Mouse (Mus musculus) neural tube, embryonic 14.5 days (tissue): ENCODE measurements around the gene Map1b. TPM values are rescaled to one million over a fixed set of nuclear protein-coding genes. Genes with fewer than 3 reads are reported as not detected.

Experiments
- ATAC-seq: fragments of 200-750 bp; cut with Nextera tagmentation; 2 replicates; pipeline ENCODE4 v1.8.0; 2017; ENCODE audit warnings: low read depth, mild to moderate bottlenecking, moderate TSS enrichment, moderate library complexity
- H3K27ac ChIP-seq: fragments of 300-500 bp; sonication (generic); 2 replicates; pipeline ENCODE4 v1.5.1; 2014; ENCODE audit warnings: low read depth, mild to moderate bottlenecking, control low read depth, low read length, moderate library complexity, mixed read lengths
- H3K27me3 ChIP-seq: fragments of 300-500 bp; sonication (generic); 2 replicates; pipeline ENCODE4 v1.6.1; 2014; ENCODE audit warnings: low read length; ENCODE audit not compliant: control insufficient read depth, insufficient read depth
- H3K36me3 ChIP-seq: fragments of 300-500 bp; sonication (generic); 2 replicates; pipeline ENCODE4 v1.6.1; 2014; ENCODE audit warnings: low read length, mixed read lengths; ENCODE audit not compliant: control insufficient read depth, insufficient read depth
- H3K4me1 ChIP-seq: fragments of 300-500 bp; sonication (generic); 2 replicates; pipeline ENCODE4 v1.6.1; 2014; ENCODE audit warnings: low read length; ENCODE audit not compliant: control insufficient read depth, insufficient read depth
- H3K4me2 ChIP-seq: fragments of 300-500 bp; sonication (generic); 2 replicates; pipeline ENCODE4 v1.6.1; 2014; ENCODE audit warnings: mild to moderate bottlenecking, low read depth, low read length, control low read depth
- H3K4me3 ChIP-seq: fragments of 300-500 bp; sonication (generic); 2 replicates; pipeline ENCODE4 v1.5.1; 2014; ENCODE audit warnings: low read depth, low read length, control low read depth, mixed read lengths
- H3K9ac ChIP-seq: fragments of 300-500 bp; sonication (generic); replicated peaks from 2 replicates; pipeline ENCODE4 v1.6.1; 2014; ENCODE audit warnings: low read depth, mild to moderate bottlenecking, control low read depth, low read length, mixed read lengths
- H3K9me3 ChIP-seq: fragments of 300-500 bp; sonication (generic); 2 replicates; pipeline ENCODE4 v1.6.1; 2016; ENCODE audit warnings: low read length; ENCODE audit not compliant: control insufficient read depth
- WGBS: fragments of 180-500 bp; shearing (Covaris S2); extraction: QIAGEN DNeasy Blood & Tissue Kit; methylation state at CpG from one replicate; pipeline ENCODE4 v1.1.7; 2014; 5-methylcytosine and 5-hydroxymethylcytosine counted together
- polyA plus RNA-seq: library from polyadenylated mRNA; unstranded; fragments of >200 nt; fragmentation: Nextera tagmentation; extraction: Ambion mirVana; gene quantifications from 2 replicates; pipeline ENCODE4 v1.2.1, GENCODE M21; 2014

Map1b gene
- polyA plus RNA-seq, 1 experiment from 2014 or later, result 2,267 TPM

GRCm38 (mm10) chr13:99458658-99459386, 57.5 kb downstream of the Map1b start:
- 54% methylated on average over 12 of the region's 12 CpGs for WGBS
- Histone ChIP-seq H3K27me3 (no peaks in the 10 kb centered on the region), H3K4me1 (peaks cover 10% of the 10 kb centered on the region; the same call in 1 of the 2 replicates), H3K9me3 (no peaks in the 10 kb centered on the region), H3K27ac (peak overlapping the region; percentile 62; the same call in 1 of the 2 replicates), H3K36me3 (peaks cover 5% of the 10 kb centered on the region; the same call in 1 of the 2 replicates), H3K4me3 (no peak overlapping the region), H3K9ac (no peak overlapping the region), H3K4me2 (no peak overlapping the region)
- ATAC-seq, result peak; percentile 86

DNA sequence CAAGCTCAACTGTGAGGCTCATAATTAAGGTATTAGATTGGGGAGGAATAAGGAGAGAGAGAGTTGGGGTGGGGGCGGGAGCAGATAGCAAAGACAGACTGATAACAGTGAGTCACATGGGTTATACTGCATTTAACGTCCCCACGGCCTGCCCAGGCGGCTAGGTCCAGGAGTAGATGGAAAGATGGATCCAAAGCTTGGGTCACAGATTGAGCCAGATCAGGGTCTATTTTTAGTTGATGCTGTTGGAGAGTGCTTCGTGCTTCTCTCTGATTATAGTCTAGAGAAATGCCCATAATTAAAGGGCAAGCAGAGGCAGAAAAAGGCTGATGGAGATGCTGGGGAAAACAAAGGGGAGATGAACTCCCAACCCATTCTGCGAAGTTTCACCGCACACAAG, 61.4 kb downstream of the Map1b start:
- Histone ChIP-seq H3K27me3 (no peaks in the 10 kb centered on the region), H3K9ac (no peak overlapping the region), H3K4me3 (no peak overlapping the region), H3K4me1 (peaks cover 15% of the 10 kb centered on the region; the same call in 1 of the 2 replicates), H3K27ac (no peak overlapping the region), H3K36me3 (no peaks in the 10 kb centered on the region), H3K4me2 (no peak overlapping the region), H3K9me3 (no peaks in the 10 kb centered on the region)
- no peak for ATAC-seq
- WGBS, result 90% methylated on average over 7 of the region's 7 CpGs

DNA sequence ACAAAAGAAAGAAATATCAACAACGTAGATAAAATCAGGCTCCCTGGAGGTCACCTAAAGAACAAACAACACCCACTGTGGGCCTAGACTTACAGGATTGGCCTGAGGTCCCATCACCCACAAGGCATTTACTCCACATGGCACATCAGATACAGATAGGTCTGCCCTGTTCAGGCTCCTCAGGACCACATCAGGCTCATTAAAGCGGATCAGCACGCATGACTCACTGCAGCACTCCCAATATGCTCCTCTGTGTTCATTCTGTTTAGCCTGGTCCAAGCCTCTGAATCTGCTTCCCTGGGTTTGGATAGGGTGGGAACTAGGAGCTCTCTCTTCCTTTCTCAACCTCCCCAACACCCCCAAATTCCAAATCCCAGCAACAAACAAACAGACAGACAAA, 63.9 kb downstream of the Map1b start:
- H3K27me3 ChIP-seq, result no peaks in the 10 kb centered on the region
- no peak overlapping the region for H3K4me2 ChIP-seq
- ATAC-seq, result no peak
- H3K36me3 ChIP-seq, result no peaks in the 10 kb centered on the region
- H3K9me3 ChIP-seq, result no peaks in the 10 kb centered on the region
- H3K9ac ChIP-seq, result no peak overlapping the region
- H3K4me3 ChIP-seq, result no peak overlapping the region
- WGBS, result 96% methylated on average over 3 of the region's 3 CpGs
- peaks cover 17% of the 10 kb centered on the region for H3K4me1 ChIP-seq
- no peak overlapping the region for H3K27ac ChIP-seq

- 78% methylated on average over 5 of the region's 5 CpGs for WGBS
These were observed 65.1 kb downstream of the Map1b start for GRCm38 (mm10) chr13:99451276-99451675.

GRCm38 (mm10) chr13:99450766-99451165, 65.6 kb downstream of the Map1b start:
- 68% methylated on average over 7 of the region's 7 CpGs for WGBS
- Histone ChIP-seq H3K27me3 (no peaks in the 10 kb centered on the region), H3K4me3 (no peak overlapping the region), H3K36me3 (no peaks in the 10 kb centered on the region), H3K4me1 (peaks cover 26% of the 10 kb centered on the region), H3K27ac (no peak overlapping the region), H3K9me3 (no peaks in the 10 kb centered on the region), H3K9ac (no peak overlapping the region), H3K4me2 (no peak overlapping the region)
- ATAC-seq, result no peak

More at GRCm38 (mm10) chr13:99451276-99451675, 65.1 kb downstream of the Map1b start:
- Histone ChIP-seq H3K9ac (no peak overlapping the region), H3K27me3 (no peaks in the 10 kb centered on the region), H3K27ac (no peak overlapping the region), H3K4me2 (no peak overlapping the region), H3K36me3 (no peaks in the 10 kb centered on the region), H3K4me1 (peaks cover 25% of the 10 kb centered on the region), H3K4me3 (no peak overlapping the region), H3K9me3 (no peaks in the 10 kb centered on the region)
- ATAC-seq, result no peak

DNA sequence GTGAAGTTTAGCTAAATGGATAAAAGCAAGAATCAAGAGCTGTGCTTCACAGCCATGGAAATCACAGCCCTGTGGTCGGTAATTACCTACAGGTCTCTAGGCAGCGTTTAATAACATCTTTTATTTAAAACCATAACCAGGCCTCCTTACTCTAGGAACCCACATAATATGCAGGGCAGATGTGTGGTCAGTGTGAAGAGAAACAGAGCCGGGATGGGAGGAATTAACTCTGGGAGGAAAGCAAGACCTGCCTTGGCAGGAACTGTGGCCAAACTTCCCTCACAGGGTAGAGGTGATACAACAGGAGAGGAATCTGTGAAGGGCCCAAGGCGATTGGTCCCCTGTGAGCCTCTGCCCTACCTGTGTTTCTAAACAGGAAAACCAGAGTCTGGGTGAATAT, 66.8 kb downstream of the Map1b start:
- Histone ChIP-seq H3K9ac (no peak overlapping the region), H3K36me3 (no peaks in the 10 kb centered on the region), H3K27me3 (no peaks in the 10 kb centered on the region), H3K27ac (no peak overlapping the region), H3K4me1 (peaks cover 34% of the 10 kb centered on the region), H3K4me3 (no peak overlapping the region), H3K9me3 (no peaks in the 10 kb centered on the region), H3K4me2 (no peak overlapping the region)
- WGBS, result 81% methylated on average over 4 of the region's 4 CpGs
- no peak for ATAC-seq

DNA sequence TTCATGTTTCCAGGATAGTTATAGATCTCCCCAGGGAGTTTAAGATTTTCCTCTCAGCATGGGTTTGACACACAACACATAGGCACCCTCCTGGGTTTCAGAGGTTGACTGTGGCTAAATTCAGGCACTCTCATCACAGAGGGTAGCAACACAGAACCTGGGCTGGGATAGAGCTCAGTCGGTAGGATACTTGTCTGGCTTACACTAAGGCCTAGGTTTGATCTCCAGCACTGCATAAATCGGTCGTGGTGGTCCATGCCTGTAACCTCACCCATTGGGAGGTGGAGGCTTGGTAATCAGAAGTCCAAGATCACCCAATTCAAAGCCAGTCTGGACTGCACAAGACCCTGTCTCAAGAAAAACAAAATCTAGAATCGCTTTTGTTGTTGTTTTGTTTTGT, 68.1 kb downstream of the Map1b start:
- Histone ChIP-seq H3K27ac (no peak overlapping the region), H3K9ac (no peak overlapping the region), H3K36me3 (no peaks in the 10 kb centered on the region), H3K9me3 (no peaks in the 10 kb centered on the region), H3K27me3 (no peaks in the 10 kb centered on the region), H3K4me2 (no peak overlapping the region), H3K4me1 (peaks cover 44% of the 10 kb centered on the region), H3K4me3 (no peak overlapping the region)
- WGBS, result 26% methylated on average over 4 of the region's 4 CpGs
- ATAC-seq, result no peak

- Histone ChIP-seq H3K9me3 (no peaks in the 10 kb centered on the region), H3K27me3 (no peaks in the 10 kb centered on the region), H3K36me3 (no peaks in the 10 kb centered on the region; the same call in 1 of the 2 replicates), H3K4me2 (peak overlapping the region; percentile 4; the same call in 1 of the 2 replicates), H3K9ac (no peak overlapping the region), H3K4me1 (peaks cover 48% of the 10 kb centered on the region), H3K4me3 (no peak overlapping the region), H3K27ac (peak overlapping the region; percentile 65)
- 16% methylated on average over 11 of the region's 11 CpGs for WGBS
- ATAC-seq, result no peak
These were observed 68.7 kb downstream of the Map1b start for GRCm38 (mm10) chr13:99447403-99448199.

- H3K4me2 ChIP-seq, result peak overlapping the region; percentile 4; the same call in 1 of the 2 replicates
These were observed 69.3 kb downstream of the Map1b start for GRCm38 (mm10) chr13:99447002-99447401.

More at GRCm38 (mm10) chr13:99447002-99447401, 69.3 kb downstream of the Map1b start:
- no peaks in the 10 kb centered on the region for H3K9me3 ChIP-seq
- no peak overlapping the region; the same call in 1 of the 2 replicates for H3K27ac ChIP-seq
- ATAC-seq, result no peak
- 54% methylated on average over 7 of the region's 7 CpGs for WGBS
- no peaks in the 10 kb centered on the region; the same call in 1 of the 2 replicates for H3K36me3 ChIP-seq
- no peak overlapping the region for H3K9ac ChIP-seq
- H3K27me3 ChIP-seq, result no peaks in the 10 kb centered on the region
- no peak overlapping the region for H3K4me3 ChIP-seq
- peaks cover 51% of the 10 kb centered on the region for H3K4me1 ChIP-seq
